Mouse (Mus musculus) myocyte (in vitro differentiated cells): ENCODE results near the gene Fam178b. TPM values are rescaled to one million over a fixed set of nuclear protein-coding genes. Genes with fewer than 3 reads are reported as not detected.

Experiments used
- H3K27me3 ChIP-seq: one replicate; pipeline ENCODE4 v1.6.1; 2011; ENCODE audit not compliant: control insufficient read depth, insufficient read depth, insufficient read length
- H3K36me3 ChIP-seq: one replicate; pipeline ENCODE4 v1.6.1; 2011; ENCODE audit not compliant: control insufficient read depth, insufficient read depth
- H3K4me2 ChIP-seq: one replicate; pipeline ENCODE4 v1.6.1; 2011; ENCODE audit warnings: low read depth, control low read depth
- H3K4me3 ChIP-seq: one replicate; pipeline ENCODE4 v1.5.1; 2011; ENCODE audit warnings: mild to moderate bottlenecking, control low read depth, moderate library complexity
- H3K79me2 ChIP-seq: one replicate; pipeline ENCODE4 v1.6.1; 2011; ENCODE audit not compliant: control insufficient read depth, insufficient read depth
- H3ac ChIP-seq: one replicate; pipeline ENCODE4 v1.6.1; 2011; ENCODE audit not compliant: control insufficient read depth, insufficient read length
- CEBPB ChIP-seq: IDR thresholded peaks from 2 replicates; pipeline ENCODE4 v1.6.1; 2011; ENCODE audit warnings: mild to moderate bottlenecking, moderate library complexity; ENCODE audit not compliant: poor library complexity, insufficient read depth, severe bottlenecking
- E2F4 ChIP-seq: IDR thresholded peaks from one replicate; pipeline ENCODE4 v1.6.1; 2011; ENCODE audit warnings: mild to moderate bottlenecking, control low read depth, moderate library complexity; ENCODE audit not compliant: insufficient read depth
- MAX ChIP-seq: IDR thresholded peaks from one replicate; pipeline ENCODE4 v1.6.1; 2011; ENCODE audit warnings: low read depth, mild to moderate bottlenecking, control low read depth
- MYOD1 ChIP-seq, 3 experiments: IDR thresholded peaks; one replicate each; pipeline ENCODE4 v1.6.1; 2011; ENCODE audit warnings: control low read depth in 2 of 3, low read depth in 2 of 3, mild to moderate bottlenecking in 2 of 3, moderate library complexity in 1 of 3; ENCODE audit not compliant: insufficient read length in 2 of 3, control insufficient read depth in 1 of 3
- MYOG ChIP-seq, 3 experiments: IDR thresholded peaks; one replicate each; pipeline ENCODE4 v1.6.1; 2011; ENCODE audit warnings: control low read depth in 2 of 3, low read depth in 2 of 3, mild to moderate bottlenecking in 2 of 3; ENCODE audit not compliant: insufficient read length in 2 of 3, control insufficient read depth in 1 of 3, insufficient read depth in 1 of 3
- POLR2A ChIP-seq: IDR thresholded peaks from one replicate; pipeline ENCODE4 v1.6.1; 2011; ENCODE audit warnings: low read depth, mild to moderate bottlenecking, control low read depth, moderate library complexity; ENCODE audit not compliant: insufficient read length
- POLR2AphosphoS2 ChIP-seq: IDR thresholded peaks from one replicate; pipeline ENCODE4 v1.6.1; 2011; ENCODE audit warnings: low read depth, control low read depth; ENCODE audit not compliant: insufficient read length
- REST ChIP-seq: IDR thresholded peaks from one replicate; pipeline ENCODE4 v1.6.1; 2011; ENCODE audit warnings: mild to moderate bottlenecking, control low read depth, moderate library complexity; ENCODE audit not compliant: insufficient read depth, insufficient read length
- SRF ChIP-seq: IDR thresholded peaks from one replicate; pipeline ENCODE4 v1.6.1; 2011; ENCODE audit warnings: low read depth; ENCODE audit not compliant: control insufficient read depth, insufficient read length
- TCF12 ChIP-seq: IDR thresholded peaks from one replicate; pipeline ENCODE4 v1.6.1; 2011; ENCODE audit warnings: mild to moderate bottlenecking, control low read depth; ENCODE audit not compliant: poor library complexity, insufficient read depth, severe bottlenecking
- TCF3 ChIP-seq: IDR thresholded peaks from one replicate; pipeline ENCODE4 v1.6.1; 2011; ENCODE audit warnings: low read depth, control low read depth; ENCODE audit not compliant: insufficient read length
- USF1 ChIP-seq: IDR thresholded peaks from one replicate; pipeline ENCODE4 v1.6.1; 2011; ENCODE audit warnings: low read depth, mild to moderate bottlenecking, control low read depth, moderate library complexity
- polyA plus RNA-seq: library from polyadenylated mRNA; unstranded; fragments of >200 nt; fragmentation: generic; extraction: Trizol; gene quantifications from one replicate; pipeline ENCODE4 v1.2.1, GENCODE M21; 2012; ENCODE audit warnings: missing spikeins

Gene Fam178b
- polyA plus RNA-seq, 1 experiment: 1.5 TPM

DNA sequence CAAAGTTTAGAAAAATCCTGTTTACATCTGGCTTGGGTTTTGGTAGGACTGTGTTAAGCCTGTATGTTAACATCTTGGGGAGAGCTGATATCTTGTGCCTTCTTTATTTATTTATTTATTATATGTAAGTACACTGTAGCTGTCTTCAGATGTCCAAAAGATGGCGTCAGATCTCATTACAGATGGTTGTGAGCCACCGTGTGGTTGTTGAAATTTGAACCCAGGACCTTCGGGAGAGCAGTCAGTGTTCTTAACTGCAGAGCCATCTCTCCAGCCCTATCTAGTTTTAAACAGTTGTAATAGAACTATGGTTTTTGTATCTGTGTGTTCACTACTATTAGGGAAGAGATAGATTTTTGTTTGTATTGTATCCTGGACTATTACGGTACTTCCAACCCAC lies 153.7 kb downstream of the Fam178b start:
- Histone ChIP-seq H3K36me3 (peaks cover 9% of the 10 kb centered on the region), H3K79me2 (no peaks in the 10 kb centered on the region), H3K27me3 (no peaks in the 10 kb centered on the region), H3K4me2 (no peak overlapping the region), H3ac (no peak overlapping the region), H3K4me3 (no peak overlapping the region)
- TF ChIP-seq USF1: no peak
- TF ChIP-seq E2F4: no peak
- TF ChIP-seq POLR2A: no peak
- TF ChIP-seq MAX: no peak
- TF ChIP-seq REST: no peak
- TF ChIP-seq MYOD1 (IDR thresholded peaks at IDR 0.05; ENCODE audit: control insufficient read depth in 1 of 3, insufficient read length in 2 of 3, low read depth in 2 of 3): no peak
- TF ChIP-seq SRF: no peak
- no peak for TF ChIP-seq MYOG (IDR thresholded peaks at IDR 0.05; ENCODE audit: control insufficient read depth in 1 of 3, insufficient read depth in 1 of 3, insufficient read length in 2 of 3, low read depth in 2 of 3)
- TF ChIP-seq CEBPB: no peak
- TF ChIP-seq POLR2AphosphoS2: no peak
- TF ChIP-seq TCF12: no peak
- no peak for TF ChIP-seq TCF3

DNA sequence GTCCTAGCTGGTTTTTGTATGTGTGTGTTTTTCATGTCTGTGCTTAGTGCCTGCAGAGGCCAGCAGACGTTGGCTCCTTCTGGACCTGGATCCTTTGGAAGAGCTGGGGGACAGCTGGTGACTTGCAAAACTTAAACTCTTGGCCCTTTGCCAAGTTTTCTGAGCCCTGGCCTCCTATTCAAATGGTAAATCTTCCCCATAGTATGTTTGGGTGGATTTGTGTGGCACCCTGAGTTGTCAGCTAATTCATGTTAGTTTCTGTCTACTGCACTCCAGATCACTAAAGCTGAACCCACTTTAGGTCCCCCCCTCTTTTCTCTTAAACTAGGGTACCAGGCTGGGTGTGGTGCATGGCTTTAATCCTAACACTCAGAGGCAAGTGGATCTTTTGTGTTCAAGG lies 154.6 kb downstream of the Fam178b start:
- no peak overlapping the region for H3K4me3 ChIP-seq
- no peak overlapping the region for H3K4me2 ChIP-seq
- H3K36me3 ChIP-seq: peaks cover 9% of the 10 kb centered on the region
- H3K27me3 ChIP-seq: no peaks in the 10 kb centered on the region
- no peak overlapping the region for H3ac ChIP-seq
- TF ChIP-seq POLR2AphosphoS2 (peak; percentile 46), MYOD1 (IDR thresholded peaks at IDR 0.05; ENCODE audit: control insufficient read depth in 1 of 3, insufficient read length in 2 of 3, low read depth in 2 of 3) (peak in 1 of 3 experiments; percentile 20), POLR2A (no peak), REST (no peak), SRF (no peak), TCF12 (no peak), MYOG (IDR thresholded peaks at IDR 0.05; ENCODE audit: control insufficient read depth in 1 of 3, insufficient read depth in 1 of 3, insufficient read length in 2 of 3, low read depth in 2 of 3) (peak in 1 of 3 experiments; percentile 29)
- H3K79me2 ChIP-seq: no peaks in the 10 kb centered on the region

DNA sequence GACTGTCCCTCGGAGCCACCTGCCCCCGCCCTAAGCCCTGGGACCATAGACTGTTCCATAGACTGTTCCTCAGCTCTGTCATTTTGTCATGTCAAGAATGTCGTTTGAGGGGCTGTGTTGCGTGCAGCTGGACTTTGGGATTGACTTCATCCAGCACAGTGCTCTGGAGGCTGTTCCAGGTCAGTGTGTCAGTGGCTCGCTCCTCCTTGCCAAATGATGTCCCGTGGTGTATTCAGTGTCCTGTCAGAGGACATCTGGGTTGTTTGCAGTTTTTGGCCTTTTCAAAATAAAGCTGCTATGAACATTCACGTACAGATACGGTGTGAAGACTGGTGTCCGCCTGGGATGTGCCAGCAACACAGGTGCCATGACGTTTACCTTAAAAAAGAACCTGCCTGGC lies 156.1 kb downstream of the Fam178b start:
- H3K4me3 ChIP-seq: no peak overlapping the region
- no peak overlapping the region for H3K4me2 ChIP-seq
- H3K79me2 ChIP-seq: no peaks in the 10 kb centered on the region
- no peaks in the 10 kb centered on the region for H3K27me3 ChIP-seq
- no peak overlapping the region for H3ac ChIP-seq
- TF ChIP-seq REST: no peak
- TF ChIP-seq POLR2AphosphoS2: peak; percentile 9
- no peak for TF ChIP-seq SRF
- TF ChIP-seq USF1: no peak
- TF ChIP-seq TCF3: no peak
- no peak for TF ChIP-seq MAX
- peaks cover 12% of the 10 kb centered on the region for H3K36me3 ChIP-seq

DNA sequence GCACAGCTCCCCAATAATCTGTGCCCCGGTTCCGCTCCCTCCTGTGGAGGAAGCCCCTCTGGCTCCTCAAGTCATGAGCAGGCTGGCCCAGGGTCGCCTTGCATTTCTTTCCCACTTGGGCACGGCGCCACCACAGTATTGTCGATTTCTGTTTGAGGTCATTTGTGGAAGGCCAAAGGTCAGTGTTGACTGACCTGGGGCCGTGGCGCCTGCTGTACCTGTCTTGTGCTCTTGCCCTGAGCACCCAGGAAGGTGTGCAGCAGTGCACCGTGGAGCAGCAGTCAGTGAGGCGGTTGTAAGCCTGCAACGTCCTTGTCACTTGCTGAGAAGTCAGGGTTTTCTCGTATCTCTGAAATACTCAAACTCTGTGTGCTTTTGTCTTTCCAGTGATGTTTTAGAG lies 157.2 kb downstream of the Fam178b start:
- H3K27me3 ChIP-seq: no peaks in the 10 kb centered on the region
- no peak for TF ChIP-seq POLR2AphosphoS2
- TF ChIP-seq TCF3: no peak
- TF ChIP-seq REST: no peak
- no peaks in the 10 kb centered on the region for H3K79me2 ChIP-seq
- H3K4me2 ChIP-seq: no peak overlapping the region
- H3K36me3 ChIP-seq: peaks cover 16% of the 10 kb centered on the region
- no peak overlapping the region for H3ac ChIP-seq
- H3K4me3 ChIP-seq: no peak overlapping the region

DNA sequence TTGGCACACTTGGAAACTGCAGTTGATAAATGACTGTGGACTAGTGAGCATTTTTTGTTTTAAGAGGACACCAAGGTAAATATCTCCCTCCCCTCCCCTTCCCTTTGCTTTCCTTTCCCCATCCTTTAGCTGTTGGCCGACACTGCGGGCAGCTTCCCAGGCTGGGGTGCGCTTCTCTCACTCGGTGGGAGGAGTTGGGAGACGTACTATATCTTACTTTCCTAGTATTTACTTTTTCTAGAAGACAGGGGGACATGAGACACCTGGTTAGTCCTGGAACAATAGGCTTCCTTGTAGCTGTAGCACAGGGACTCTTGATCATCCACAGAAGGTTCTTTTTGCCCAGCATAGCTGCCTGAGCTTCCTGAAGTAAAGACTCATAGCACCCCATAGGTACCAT lies 158.9 kb downstream of the Fam178b start:
- no peak overlapping the region for H3ac ChIP-seq
- H3K4me3 ChIP-seq: no peak overlapping the region
- H3K36me3 ChIP-seq: peaks cover 13% of the 10 kb centered on the region
- peak overlapping the region; percentile 72 for H3K4me2 ChIP-seq
- TF ChIP-seq USF1 (no peak), SRF (no peak), MYOG (IDR thresholded peaks at IDR 0.05; ENCODE audit: control insufficient read depth in 1 of 3, insufficient read depth in 1 of 3, insufficient read length in 2 of 3, low read depth in 2 of 3) (no peak), CEBPB (no peak), POLR2AphosphoS2 (no peak), POLR2A (no peak), MYOD1 (IDR thresholded peaks at IDR 0.05; ENCODE audit: control insufficient read depth in 1 of 3, insufficient read length in 2 of 3, low read depth in 2 of 3) (no peak), TCF3 (no peak), REST (no peak), TCF12 (no peak), MAX (no peak), E2F4 (no peak)
- H3K79me2 ChIP-seq: no peaks in the 10 kb centered on the region
- no peaks in the 10 kb centered on the region for H3K27me3 ChIP-seq
